12 mouse cellular contexts compared by ENCODE assay signal in the genomic region with DNA sequence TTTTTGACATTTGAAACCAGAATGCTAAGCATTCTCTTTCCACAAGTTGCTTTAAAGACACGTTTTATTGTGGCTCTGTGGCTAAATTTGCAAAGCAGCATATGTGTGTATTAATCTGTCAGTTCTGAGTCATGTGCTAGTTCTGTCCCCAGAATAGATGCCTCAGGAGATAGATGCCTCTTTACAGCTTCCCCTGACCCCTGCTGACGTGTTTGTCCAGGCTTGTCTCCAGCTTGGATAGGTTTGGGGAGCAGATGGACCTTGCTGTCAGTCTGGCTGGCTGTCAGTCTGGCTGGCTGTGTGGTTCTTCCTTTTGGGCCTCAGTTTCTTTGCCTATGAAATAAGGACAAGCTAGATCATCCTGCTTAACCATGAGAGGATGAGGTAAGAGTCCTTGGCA.
DNase-seq lines count a peak whose midpoint lies in the region; ATAC-seq lines count a peak whose summit lies in the region.
"Had no signal": no experiment of that assay in that cellular context is flagged by ENCODE, and none has a peak within 500 bp of the region (broad histone marks: within the 10 kb centered on the region; RNA-seq: fewer than 3 reads in every experiment).

No protein-coding gene starts in this region.

- peak; percentile 40 for DNase-seq in gastrocnemius, postnatal 25 days
- DNase-seq in gastrocnemius, postnatal 10 days: no peak
- DNase-seq in liver: no peak
- peak; percentile 84 for DNase-seq in brain, adult 2 months (ENCODE audit: low read depth, low spot score)
- no peak for DNase-seq in c-Kit-positive CD71-positive TER-119-positive erythroid progenitor cells, embryonic 14.5 days (ENCODE audit: low spot score)
- DNase-seq: kidney, postnatal 36 days; thymus, postnatal 4 days had no signal

- peak overlapping the region; percentile 58 for H3K27ac ChIP-seq in liver, embryonic 15.5 days (replicated peaks)
- H3K27ac ChIP-seq in neural tube, embryonic 15.5 days (replicated peaks): no peak overlapping the region
- H3K27ac ChIP-seq: forebrain, embryonic 10.5 days; midbrain, embryonic 15.5 days had no signal

- no peaks in the 10 kb centered on the region for H3K36me3 ChIP-seq in liver, embryonic 15.5 days (replicated peaks)
- no peaks in the 10 kb centered on the region; the same call in 1 of the 2 replicates for H3K36me3 ChIP-seq in neural tube, embryonic 15.5 days
- H3K36me3 ChIP-seq: forebrain, embryonic 10.5 days; midbrain, embryonic 15.5 days had no signal

- H3K9me3 ChIP-seq in liver, embryonic 15.5 days (replicated peaks): no peaks in the 10 kb centered on the region
- no peaks in the 10 kb centered on the region for H3K9me3 ChIP-seq in neural tube, embryonic 15.5 days (replicated peaks)
- H3K9me3 ChIP-seq: midbrain, embryonic 15.5 days had no signal

- no peak overlapping the region for H3K9ac ChIP-seq in liver, embryonic 15.5 days
- H3K9ac ChIP-seq in neural tube, embryonic 15.5 days (replicated peaks): no peak overlapping the region
- H3K9ac ChIP-seq: midbrain, embryonic 15.5 days had no signal

- H3K4me1 ChIP-seq in liver, embryonic 15.5 days (replicated peaks): peaks cover 44% of the 10 kb centered on the region
- no peaks in the 10 kb centered on the region for H3K4me1 ChIP-seq in neural tube, embryonic 15.5 days
- H3K4me1 ChIP-seq: forebrain, embryonic 10.5 days; midbrain, embryonic 15.5 days had no signal

- H3K27me3 ChIP-seq in liver, embryonic 15.5 days: no peaks in the 10 kb centered on the region
- no peaks in the 10 kb centered on the region for H3K27me3 ChIP-seq in neural tube, embryonic 15.5 days (replicated peaks)
- H3K27me3 ChIP-seq: CH12.LX; midbrain, embryonic 15.5 days had no signal

- ATAC-seq in liver, embryonic 15.5 days (ENCODE audit: insufficient read depth): no peak
- ATAC-seq in neural tube, embryonic 15.5 days (ENCODE audit: low FRiP score): no peak
- ATAC-seq: midbrain, embryonic 15.5 days had no signal

- H3K4me3 ChIP-seq in liver, embryonic 15.5 days (replicated peaks): no peak overlapping the region
- H3K4me3 ChIP-seq in neural tube, embryonic 15.5 days (replicated peaks): no peak overlapping the region
- H3K4me3 ChIP-seq: forebrain, embryonic 10.5 days; midbrain, embryonic 15.5 days had no signal

- H3K4me2 ChIP-seq in liver, embryonic 15.5 days: no peak overlapping the region
- H3K4me2 ChIP-seq in neural tube, embryonic 15.5 days: no peak overlapping the region
- H3K4me2 ChIP-seq: midbrain, embryonic 15.5 days had no signal

- WGBS in liver, embryonic 15.5 days (ENCODE audit: insufficient replicate concordance): 49% methylated on average over 2 of the region's 2 CpGs
- WGBS in neural tube, embryonic 15.5 days: 71% methylated on average over 2 of the region's 2 CpGs

Comparison
In these comparisons a context has a peak if more than half of its experiments do, and no peak if none do; other contexts are left out.
1. DNase-seq: peak in gastrocnemius, postnatal 25 days (single experiment) and brain, adult 2 months (single experiment); none in gastrocnemius, postnatal 10 days (single experiment), liver (single experiment) and c-Kit-positive CD71-positive TER-119-positive erythroid progenitor cells, embryonic 14.5 days (single experiment).